Mouse (Mus musculus): ENCODE measurements around the gene Olfr732.

Gene Olfr732

DNA sequence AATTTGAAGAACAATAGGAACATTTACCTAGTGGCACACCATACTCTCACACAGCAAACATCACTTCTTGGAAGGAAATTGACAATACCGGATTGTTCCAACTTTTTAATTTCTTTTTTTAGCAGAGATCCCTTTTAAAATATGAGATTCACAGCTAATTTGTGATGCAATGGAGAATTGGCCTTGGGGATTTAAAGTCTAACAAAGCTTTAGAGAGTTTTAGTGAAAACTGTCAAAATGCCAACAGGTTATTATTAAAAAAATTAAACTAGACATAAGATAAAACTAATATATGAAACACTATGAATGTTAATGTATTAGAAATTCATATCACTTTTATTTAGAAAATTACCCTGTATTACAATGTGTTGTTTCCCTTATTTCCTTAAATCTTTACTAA, at the start of gene Olfr732:
Olfr732 (minus strand) TSS at position 101 of the 400 bp plus-strand sequence.
- in situ Hi-C loops (cut with MboI; ENCODE audit: unreplicated experiment in 2 of 2): no loop called here

DNA sequence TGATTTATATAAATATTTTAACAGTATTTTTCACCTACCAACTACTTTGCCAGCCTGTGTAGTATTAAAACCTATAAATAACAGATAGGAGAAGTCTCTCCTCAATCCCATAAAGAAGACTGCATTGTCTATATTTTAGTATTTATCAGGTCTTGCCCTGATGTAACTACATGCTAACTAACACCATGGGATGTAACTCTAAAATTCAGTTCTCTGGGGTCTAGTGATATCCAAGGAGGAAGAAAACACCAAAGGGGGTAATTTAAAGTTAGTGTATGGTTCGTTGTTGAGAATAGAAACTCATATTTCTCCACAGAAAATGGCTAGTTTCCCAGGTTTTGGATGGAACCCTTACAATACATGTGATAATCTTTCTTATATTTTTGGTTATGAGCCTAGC, 42.7 kb upstream of the Olfr732 start, which contains the start of gene Olfr734:
Olfr734 (minus strand) TSS at position 101 of the 400 bp plus-strand sequence.
- in situ Hi-C loops (cut with MboI; ENCODE audit: unreplicated experiment in 2 of 2): no loop called here

DNA sequence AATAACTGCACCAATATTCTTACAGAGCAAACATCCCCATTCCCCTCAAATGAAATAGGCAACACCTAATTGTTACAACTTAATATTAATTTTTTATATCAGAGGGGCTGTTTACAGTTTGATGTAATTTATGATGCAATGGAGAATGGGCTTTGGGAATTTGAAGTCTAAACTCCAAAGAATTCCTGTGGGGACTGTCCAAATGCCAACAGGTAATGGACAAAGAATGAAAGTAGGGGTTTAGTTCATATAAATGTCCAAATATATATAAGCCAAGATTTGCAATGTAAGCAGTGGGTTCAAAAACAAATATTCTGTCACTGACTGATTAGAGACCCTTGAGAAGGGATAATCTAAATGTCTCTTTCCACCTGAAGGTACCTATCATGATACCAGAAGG, 17.4 kb upstream of the Olfr732 start, which contains the start of gene Olfr733:
Olfr733 (minus strand) TSS at position 101 of the 400 bp plus-strand sequence.
- in situ Hi-C loops (cut with MboI; ENCODE audit: unreplicated experiment in 2 of 2): no loop called here

DNA sequence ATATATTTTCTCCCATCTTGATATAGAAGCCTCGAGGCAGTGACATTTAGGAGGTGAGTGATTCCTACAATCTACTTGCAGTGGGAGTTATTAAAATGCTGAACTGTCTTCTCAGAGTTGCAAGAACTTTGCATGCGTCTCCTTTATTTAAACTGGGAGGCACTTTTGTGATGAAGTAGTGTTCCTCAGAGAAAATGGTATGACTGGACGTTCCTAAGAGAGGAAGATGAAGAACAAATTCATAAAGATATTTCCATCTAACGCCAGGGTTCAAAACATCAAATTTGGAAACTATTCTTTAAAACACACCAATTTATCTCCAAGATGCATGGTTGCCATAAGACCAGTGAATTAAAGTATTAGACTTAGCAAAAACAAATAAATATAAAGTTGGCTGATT, 42.2 kb downstream of the Olfr732 start, which contains the start of gene Olfr731:
Olfr731 (minus strand) TSS at position 101 of the 400 bp plus-strand sequence.
- in situ Hi-C loops (cut with MboI; ENCODE audit: unreplicated experiment in 2 of 2): no loop called here

Measured in v-Abl transformed pro-B cells (cell line).